Mouse (Mus musculus) lung, postnatal 25 days (tissue): ENCODE measurements at regions not wholly inside any gene's neighbourhood (a gene's known extent, or its start where the extent isn't known, plus 50 kb on each side); places are given as distances from the start of the nearest gene placed in this dataset.

Source experiments
- DNase-seq: peaks from one replicate; pipeline ENCODE4 v3.0.0; 2022; ENCODE audit warnings: low spot score

DNA sequence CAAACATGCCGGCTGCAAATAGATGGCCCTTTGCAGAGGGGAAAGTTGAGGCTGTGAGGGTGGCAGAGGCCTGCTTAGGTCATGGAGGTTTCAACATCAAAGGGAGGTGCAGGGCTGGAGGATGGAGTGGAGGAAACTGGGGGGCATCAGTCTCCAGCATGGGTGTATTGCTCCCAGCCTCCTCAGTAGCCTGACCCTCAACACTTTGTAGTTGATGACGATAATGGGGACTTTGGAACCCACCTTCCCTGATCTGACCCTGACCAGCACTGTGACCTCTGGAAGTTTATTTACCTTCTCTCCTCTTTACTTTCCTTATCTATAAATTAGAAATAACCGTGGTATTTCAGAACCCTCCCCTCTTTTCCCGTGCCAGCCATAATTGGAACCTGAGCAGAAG lies 56.2 kb downstream of the Gm26897 start:
- DNase-seq = no peak

- no peak for DNase-seq
Observed at GRCm38 (mm10) chr5:111790527-111790926, 56.8 kb downstream of the Gm26897 start.

GRCm38 (mm10) chr5:111791089-111791561 lies 57.4 kb downstream of the Gm26897 start:
- DNase-seq = no peak

- no peak for DNase-seq
Observed at GRCm38 (mm10) chr5:111792746-111793145, 59.0 kb downstream of the Gm26897 start.

DNA sequence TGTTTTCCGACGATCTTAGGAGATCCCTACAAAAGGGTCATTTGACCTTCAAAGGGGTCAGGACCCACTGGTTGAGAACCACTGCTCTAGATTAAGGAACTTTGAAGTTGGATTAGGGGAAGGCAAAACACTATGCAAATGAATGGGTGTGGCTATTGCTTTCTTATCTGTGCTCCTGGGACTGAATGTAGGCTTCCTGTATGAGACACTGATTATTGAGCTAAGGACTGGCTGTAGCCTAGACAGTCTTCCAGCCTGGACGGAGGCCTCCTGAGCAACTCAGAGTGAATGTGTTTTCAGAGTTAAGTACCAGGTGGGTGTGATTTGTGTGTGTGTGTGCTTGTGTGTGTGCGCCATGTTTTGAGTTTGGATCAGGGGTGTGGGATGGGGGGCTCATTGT lies 59.5 kb downstream of the Gm26897 start:
- no peak for DNase-seq

DNA sequence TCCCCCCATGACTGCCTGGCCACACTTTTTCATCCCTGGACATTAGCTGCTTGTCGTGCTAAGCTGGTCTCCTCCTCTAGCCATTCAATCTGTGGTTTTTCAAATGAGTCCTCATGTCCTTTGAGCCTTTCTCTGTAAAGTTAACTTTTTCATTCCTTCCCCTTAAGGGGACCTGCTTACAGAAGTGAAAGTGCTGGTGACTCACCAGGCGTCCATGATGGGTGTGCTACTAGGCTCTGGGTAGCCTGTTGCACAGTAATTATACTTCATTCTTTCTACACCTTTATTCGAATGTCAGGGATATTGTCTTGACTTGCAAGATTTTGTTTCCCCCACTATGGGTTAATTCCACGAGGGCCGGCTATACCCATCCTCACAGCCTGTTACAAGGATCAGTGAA lies 63.2 kb downstream of the Gm26897 start:
- no peak for DNase-seq

DNA sequence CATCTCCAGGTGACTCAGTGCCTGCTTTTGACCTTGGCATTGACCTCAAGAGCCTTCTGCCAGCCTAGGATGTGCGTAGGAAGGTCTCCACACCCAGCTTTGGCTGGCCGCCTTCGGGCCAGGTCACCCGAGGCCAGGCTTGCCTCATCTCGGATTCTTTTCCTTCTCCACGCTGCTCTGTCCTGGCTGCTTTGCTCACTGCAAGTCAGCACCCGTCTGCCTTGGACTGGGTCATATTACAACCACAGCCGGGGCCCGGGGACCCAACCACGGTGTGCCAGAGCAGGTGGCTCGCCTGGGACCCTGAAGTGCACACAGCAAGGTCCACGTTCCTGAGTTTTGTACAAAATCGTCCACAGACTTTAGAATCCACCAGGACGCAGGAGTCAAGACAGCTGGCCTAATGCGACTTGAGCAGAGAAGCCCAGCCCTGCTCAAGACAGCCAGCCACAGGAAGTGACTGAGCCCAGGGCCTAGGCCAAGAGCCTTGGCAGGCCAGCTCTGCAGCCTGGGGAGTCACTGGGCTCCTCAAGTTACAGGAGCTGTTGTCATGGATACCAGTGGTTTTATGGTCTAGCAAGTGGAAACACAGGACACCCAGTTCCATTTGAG lies 66.1 kb downstream of the Gm26897 start:
- peak; percentile 68 for DNase-seq

DNA sequence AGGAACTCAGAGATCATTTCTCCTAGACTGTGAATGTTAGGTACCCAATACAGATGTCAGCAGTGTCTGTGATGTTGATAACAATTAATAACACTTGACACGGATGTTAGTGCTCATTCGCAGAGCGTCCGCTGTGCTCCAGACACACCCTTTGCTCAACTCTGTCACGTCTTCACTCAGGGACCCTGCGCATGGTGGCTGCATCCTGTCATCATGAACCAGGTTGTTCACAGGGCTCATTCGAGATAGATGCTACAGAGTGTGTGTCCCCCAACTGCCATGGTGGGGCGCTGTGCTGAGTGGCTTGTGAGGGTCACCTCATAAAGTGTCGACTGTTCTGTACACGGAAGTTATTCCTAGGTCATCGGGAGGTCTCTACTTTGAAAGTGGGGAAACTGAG lies 66.8 kb downstream of the Gm26897 start:
- DNase-seq = no peak

GRCm38 (mm10) chr5:111801051-111801450 lies 67.3 kb downstream of the Gm26897 start:
- DNase-seq = no peak

DNA sequence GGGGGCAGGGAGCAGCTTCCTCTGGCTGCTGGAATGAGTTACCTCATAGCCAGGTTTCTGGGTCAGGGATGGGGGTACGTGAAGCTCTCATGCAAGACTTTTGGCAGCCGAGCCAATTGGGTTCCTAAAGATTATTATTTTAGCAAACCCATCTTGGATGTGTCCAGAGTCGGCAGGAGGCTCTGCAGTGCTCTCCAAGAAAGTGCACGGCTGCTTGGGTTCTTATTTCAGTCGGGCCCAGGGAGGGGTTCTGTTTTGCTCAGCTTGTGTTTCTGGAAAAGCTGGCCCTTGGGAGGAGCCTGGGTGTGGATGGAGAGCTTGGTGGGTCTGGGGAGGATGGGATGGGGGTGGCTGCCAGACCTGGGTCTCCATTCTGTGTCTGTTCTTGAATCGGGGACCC lies 70.8 kb downstream of the Gm26897 start:
- DNase-seq = no peak

DNA sequence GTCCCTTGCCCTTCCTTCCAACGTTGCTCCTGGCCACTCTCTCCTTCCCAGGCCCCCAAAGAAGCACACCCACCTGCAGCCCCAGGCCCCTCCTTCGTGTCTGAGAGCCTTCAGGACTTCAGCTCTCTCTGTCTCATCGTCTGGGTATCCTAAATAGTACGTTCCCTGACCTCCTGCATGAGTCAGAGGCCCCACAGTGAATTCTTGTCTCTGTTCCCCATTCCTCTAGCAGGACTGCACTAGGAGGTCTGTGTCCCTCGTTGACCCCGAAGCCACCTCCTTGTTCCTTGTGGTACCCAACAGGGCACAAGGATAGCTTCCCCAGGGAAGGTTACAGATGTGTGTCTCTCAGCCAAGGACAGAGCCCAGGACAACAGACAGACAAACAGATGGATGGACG lies 71.4 kb downstream of the Gm26897 start:
- DNase-seq = no peak

- DNase-seq = no peak
Observed at GRCm38 (mm10) chr5:111805761-111806191, 72.1 kb downstream of the Gm26897 start.

- no peak for DNase-seq
Observed at GRCm38 (mm10) chr5:111810079-111810808, 76.5 kb downstream of the Gm26897 start.

- no peak for DNase-seq
Observed at GRCm38 (mm10) chr5:111812581-111812980, 78.9 kb downstream of the Gm26897 start.

GRCm38 (mm10) chr5:111813090-111813753 lies 79.5 kb downstream of the Gm26897 start:
- no peak for DNase-seq

DNA sequence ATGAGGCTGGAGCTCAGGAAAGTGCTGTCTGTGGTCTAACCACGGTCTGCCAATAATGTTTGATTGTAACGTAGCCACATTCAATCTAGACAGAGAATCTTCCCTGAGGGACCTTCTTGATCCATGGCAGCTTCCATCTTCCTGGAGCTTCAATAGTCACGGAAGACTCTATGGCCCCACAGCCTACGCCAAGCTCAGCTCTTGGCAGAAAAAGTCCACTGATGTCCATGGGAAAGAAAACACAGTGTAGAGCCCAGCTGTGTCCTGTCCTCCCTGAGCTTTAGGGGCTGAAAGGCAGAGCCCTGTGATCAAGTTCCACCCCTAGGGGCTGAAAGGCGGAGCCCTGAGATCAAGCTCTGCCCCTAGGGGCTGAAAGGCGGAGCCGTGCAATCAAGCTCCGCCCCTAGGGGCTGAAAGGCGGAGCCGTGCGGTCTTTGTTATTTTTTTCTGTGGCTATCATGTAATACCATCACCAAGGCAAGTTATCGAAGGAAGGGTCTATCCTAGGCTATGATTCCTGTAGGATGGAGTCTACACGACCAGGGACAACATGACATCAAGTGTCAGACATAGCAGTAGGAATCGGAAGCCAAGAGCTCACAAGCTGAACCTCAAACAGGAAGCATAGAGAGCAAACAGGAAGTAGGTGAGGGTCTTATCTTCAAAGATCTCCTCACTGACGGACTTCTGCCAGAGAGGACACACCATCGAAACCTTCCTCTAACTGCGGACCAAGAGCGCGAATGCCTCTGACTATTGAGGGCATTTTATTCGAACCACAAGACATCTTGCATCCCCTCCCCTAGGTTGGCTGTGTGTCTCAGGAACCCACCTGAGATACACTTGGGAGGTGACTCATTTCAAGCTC lies 81.4 kb downstream of the Gm26897 start:
- DNase-seq = no peak

GRCm38 (mm10) chr5:111820963-111821362 lies 87.2 kb downstream of the Gm26897 start:
- no peak for DNase-seq

- no peak for DNase-seq
Observed at GRCm38 (mm10) chr5:111822882-111823281, 89.2 kb downstream of the Gm26897 start.

DNA sequence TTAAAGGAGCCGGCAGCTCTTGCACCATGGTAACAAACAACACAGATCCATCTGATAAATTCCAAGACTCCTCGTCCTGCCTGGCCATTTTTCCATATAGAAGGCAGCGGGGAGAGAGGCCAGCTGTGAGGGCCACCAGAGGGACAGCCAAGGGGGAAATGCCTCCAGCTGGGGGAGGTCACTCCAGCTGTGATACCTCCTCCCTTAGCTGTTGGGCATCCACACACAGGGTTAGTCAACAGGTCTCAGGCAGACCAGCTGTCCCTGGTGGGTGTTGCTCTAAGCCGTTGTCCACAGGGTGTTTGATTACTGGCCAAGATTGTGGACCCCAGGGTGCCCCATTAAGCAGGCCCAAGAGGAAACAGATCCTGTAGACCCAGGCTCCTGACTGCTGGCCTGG lies 89.7 kb downstream of the Gm26897 start:
- DNase-seq = no peak

DNA sequence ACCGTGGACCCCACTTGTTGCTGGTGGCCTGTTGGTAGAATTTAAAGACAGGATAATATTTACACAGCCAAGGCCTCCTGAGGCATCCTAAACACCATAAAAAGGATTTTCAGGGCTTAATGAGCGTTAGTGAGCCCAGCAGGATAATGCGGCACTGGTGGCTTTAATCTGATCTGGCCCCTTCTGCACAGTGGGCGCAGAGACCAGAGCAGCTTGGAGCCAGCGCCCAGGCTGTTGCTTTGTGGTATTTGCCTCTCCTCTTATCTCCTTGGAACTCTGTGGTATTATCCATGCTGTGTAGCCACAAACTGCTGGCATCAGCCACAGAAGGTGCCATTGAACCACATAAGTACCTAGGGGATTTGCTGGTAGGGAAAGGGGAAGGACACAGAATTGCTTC lies 90.1 kb downstream of the Gm26897 start:
- DNase-seq = no peak

DNA sequence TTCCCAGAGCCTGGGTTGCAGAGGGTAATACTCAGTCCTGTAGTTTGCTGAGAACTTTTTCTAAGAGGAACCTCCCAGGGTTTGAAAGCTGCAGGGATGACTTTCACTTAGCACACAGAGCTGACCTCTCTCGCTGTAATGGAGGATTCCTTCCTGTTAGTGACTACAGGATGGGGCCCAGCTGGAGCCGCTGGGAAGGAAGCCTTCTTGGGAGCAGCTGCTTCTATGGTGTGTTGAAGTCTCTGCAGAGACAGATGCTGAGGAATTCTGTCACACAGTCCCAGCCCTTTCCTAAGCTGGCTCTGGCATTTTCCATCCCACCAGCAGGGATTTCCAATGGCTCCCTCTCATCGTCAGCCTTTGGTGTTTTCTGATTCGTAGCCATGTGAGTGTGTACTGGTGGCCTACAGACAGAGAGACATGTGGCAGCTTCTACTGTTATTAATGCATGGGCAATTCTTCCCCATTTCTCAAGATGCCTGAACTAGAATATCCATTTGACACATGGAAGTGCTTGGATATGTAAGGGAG lies 90.9 kb downstream of the Gm26897 start:
- peak; percentile 41 for DNase-seq

DNA sequence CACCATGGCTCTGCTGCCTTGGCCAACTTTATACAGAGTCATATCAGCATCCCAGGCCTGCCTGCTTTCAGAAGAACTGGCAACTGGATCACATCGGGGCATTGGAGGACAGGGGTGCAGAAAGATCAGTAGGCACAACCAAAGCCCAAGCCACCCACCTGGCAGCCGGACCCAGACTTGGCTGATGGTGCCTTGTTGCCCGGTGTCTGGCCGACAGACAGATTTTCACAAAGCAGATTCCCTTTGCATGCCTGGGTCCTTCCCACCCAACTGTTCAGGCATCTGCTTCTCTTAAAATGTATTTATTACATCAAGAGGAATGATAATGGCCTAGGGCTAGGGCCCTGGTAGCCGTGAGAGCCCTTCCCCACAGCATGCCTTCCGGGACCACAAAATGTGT lies 96.2 kb downstream of the Gm26897 start:
- no peak for DNase-seq
